Mouse (Mus musculus) olfactory bulb, adult 2 months (tissue): ENCODE measurements at regions not wholly inside any gene's neighbourhood (a gene's known extent, or its start where the extent isn't known, plus 50 kb on each side); places are given as distances from the start of the nearest gene placed in this dataset.

ENCODE experiments used
- H3K27ac ChIP-seq: fragments of 200-500 bp; 2 replicates; pipeline ENCODE4 v1.5.1; 2012; ENCODE audit warnings: low read depth, low read length; ENCODE audit not compliant: insufficient read depth
- H3K4me1 ChIP-seq: fragments of 200-500 bp; 2 replicates; pipeline ENCODE4 v1.6.1; 2012; ENCODE audit warnings: low read length; ENCODE audit not compliant: control insufficient read depth, insufficient read depth
- H3K4me3 ChIP-seq: fragments of 200-500 bp; 2 replicates; pipeline ENCODE4 v1.5.1; 2012; ENCODE audit warnings: mild to moderate bottlenecking, low read depth, low read length, moderate library complexity; ENCODE audit not compliant: insufficient read depth
- CTCF ChIP-seq: fragments of 200-500 bp; IDR thresholded peaks from 2 replicates; pipeline ENCODE4 v1.5.1; 2012; ENCODE audit warnings: low read depth, mild to moderate bottlenecking, low read length, moderate library complexity; ENCODE audit not compliant: insufficient read depth
- POLR2A ChIP-seq: fragments of 200-500 bp; IDR thresholded peaks from 2 replicates; pipeline ENCODE4 v1.6.1; 2012; ENCODE audit warnings: mild to moderate bottlenecking, low read depth, low read length, moderate library complexity; ENCODE audit not compliant: insufficient read depth
- WGBS: fragments of 180-500 bp; shearing (Covaris S2); methylation state at CpG from one replicate; pipeline ENCODE4 v1.1.7; 2018; 5-methylcytosine and 5-hydroxymethylcytosine counted together

DNA sequence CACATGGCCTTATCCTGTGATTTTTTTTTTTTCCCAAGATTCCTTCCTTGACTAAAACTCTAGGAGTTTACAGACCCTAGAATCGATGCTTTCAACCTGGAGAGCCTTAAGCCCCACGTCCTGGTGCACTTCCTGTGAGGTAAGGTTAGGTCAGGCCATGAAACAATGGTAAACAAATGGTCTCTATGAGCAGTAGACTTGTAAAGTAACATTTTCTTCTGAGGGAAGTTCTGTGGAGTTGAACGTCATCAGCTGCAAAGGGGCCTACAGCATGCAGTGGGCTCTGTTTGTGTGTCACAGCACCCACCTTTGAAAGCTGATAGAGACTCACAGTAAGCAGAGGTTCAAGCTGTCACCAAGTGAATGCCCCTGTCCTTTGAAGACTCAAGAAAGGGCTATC lies 87.3 kb upstream of the Eomes start:
- Histone ChIP-seq H3K4me3 (no peak overlapping the region), H3K27ac (no peak overlapping the region), H3K4me1 (peaks cover 8% of the 10 kb centered on the region)
- no peak for TF ChIP-seq CTCF
- TF ChIP-seq POLR2A: no peak
- 82% methylated on average over 3 of the region's 3 CpGs for WGBS

- 80% methylated on average over 7 of the region's 7 CpGs for WGBS
- H3K27ac ChIP-seq: no peak overlapping the region
- H3K4me1 ChIP-seq: peaks cover 8% of the 10 kb centered on the region
- no peak overlapping the region for H3K4me3 ChIP-seq
- TF ChIP-seq CTCF (no peak), POLR2A (no peak)
Observed at GRCm38 (mm10) chr9:118391715-118392114, 86.3 kb upstream of the Eomes start.

DNA sequence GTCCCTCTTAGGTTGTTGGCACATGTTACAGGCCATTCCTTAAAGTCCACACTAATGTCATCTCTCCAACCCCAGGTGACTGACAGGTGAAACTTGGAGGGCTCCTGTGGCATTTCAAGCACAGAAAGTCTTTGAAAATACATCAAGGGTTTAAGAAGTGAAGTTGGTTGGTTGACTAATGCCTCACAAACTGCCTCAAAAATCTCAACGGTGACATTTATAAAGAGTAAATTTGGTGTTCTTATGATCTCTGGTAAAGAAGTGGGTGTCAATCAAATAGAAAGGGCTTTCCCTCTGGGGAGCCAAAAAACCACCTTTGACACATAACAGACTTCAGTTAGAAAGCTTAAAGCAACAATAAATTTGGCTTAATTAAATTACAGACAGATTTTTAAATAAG lies 85.2 kb upstream of the Eomes start:
- 83% methylated on average over 1 of the region's 1 CpGs for whole genome bisulfite sequencing
- Histone ChIP-seq H3K27ac (no peak overlapping the region), H3K4me3 (no peak overlapping the region), H3K4me1 (peaks cover 8% of the 10 kb centered on the region)
- no peak for TF ChIP-seq POLR2A

DNA sequence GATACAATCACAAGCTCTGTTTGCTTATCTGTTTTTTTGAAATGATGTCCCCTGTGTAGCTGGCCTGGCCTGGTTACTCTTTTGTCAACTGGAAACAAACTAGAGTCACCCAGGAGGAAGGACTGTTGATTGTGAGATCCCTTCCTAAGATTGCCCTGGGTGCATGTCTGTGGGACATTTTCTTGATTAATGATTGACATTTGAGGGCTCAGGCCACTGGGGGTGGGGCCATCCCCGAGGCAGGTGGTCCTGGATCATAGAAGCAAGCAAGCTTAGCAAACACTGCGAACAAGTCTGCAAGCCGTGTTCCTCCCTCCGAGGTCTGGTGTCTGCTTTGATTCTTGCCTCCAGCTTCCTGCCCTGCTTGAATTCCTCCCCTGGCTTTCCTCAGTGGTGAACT lies 84.4 kb upstream of the Eomes start:
- TF ChIP-seq POLR2A (no peak), CTCF (no peak)
- WGBS: 74% methylated on average over 4 of the region's 4 CpGs
- no peak overlapping the region for H3K27ac ChIP-seq
- peaks cover 8% of the 10 kb centered on the region for H3K4me1 ChIP-seq
- H3K4me3 ChIP-seq: no peak overlapping the region

DNA sequence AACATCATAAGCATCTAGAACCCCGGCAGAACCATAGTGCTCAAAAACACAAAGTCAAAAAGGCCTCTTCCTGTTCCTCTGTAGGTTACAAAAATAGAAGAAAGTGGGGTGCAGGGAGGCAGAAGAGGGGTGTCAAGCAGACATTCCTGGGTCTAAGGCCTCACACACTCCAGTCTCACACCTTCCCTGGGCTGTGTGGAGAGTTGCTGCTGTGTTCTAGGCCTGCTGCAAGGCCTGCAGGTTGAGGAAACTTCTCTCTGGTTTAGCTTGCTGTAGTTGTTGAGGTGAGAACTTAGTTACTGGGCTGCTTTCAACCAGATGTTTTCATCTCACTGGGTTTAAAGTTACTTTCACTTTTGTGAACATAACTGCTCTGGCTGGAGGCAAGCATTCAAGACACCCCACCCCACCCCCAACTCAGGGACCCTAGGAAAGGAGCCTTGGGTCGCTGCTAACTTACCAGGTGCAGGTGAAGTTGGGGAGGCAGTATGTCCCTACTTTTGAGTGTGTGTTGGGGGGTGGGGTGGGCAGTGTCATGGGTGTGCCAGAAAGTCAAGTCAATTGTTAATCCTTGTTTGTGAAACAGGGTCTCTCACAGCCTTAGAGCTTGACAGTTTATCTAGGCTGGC lies 81.5 kb upstream of the Eomes start:
- no peak for TF ChIP-seq CTCF
- no peak for TF ChIP-seq POLR2A
- Histone ChIP-seq H3K4me3 (no peak overlapping the region), H3K27ac (no peak overlapping the region), H3K4me1 (no peaks in the 10 kb centered on the region)
- WGBS: 75% methylated on average over 2 of the region's 2 CpGs

DNA sequence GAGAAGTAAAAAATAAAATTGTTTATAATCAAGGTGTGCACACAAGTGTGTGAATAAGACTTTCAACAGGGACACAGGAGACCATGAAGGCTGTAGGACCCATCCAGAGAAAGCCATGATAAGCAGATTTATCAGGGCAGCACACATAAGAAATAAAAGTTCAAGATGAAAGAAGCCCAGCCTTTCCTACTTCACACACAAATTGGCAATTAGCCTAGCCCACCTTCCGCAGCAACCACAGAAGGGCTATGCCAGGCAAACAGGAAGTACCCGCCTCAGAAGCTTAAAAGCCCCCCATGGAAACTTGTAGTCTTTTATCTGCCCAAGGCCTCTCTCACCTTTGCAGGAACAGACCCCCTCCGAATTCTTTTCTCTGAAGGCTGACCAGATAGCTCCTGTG lies 77.5 kb upstream of the Eomes start:
- Histone ChIP-seq H3K4me1 (no peaks in the 10 kb centered on the region), H3K4me3 (no peak overlapping the region), H3K27ac (no peak overlapping the region)
- no peak for TF ChIP-seq POLR2A
- no peak for TF ChIP-seq CTCF
- 88% methylated on average over 3 of the region's 3 CpGs for WGBS

DNA sequence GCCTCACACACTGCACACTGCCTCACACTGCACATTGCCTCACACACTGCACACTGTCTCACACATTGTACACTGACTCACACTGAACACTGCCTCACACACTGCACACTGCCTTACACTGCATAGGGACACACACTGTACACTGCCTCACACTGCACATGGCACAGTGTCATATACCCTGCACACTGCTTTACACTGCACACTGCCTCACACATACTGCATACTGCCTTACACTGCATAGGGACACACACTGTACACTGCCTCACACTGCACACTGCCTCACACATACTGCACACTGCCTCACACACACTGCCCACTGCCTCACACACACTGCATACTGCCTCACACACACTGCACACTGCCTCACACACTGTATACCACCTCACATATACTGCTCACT lies 76.8 kb upstream of the Eomes start:
- H3K4me1 ChIP-seq: no peaks in the 10 kb centered on the region
- no peak overlapping the region for H3K27ac ChIP-seq
- no peak for TF ChIP-seq CTCF
- TF ChIP-seq POLR2A: no peak
- no peak overlapping the region for H3K4me3 ChIP-seq

GRCm38 (mm10) chr9:118404867-118405266 lies 73.1 kb upstream of the Eomes start:
- TF ChIP-seq POLR2A (no peak), CTCF (no peak)
- H3K4me3 ChIP-seq: no peak overlapping the region
- no peaks in the 10 kb centered on the region for H3K4me1 ChIP-seq
- no peak overlapping the region for H3K27ac ChIP-seq
- 72% methylated on average over 6 of the region's 6 CpGs for WGBS

GRCm38 (mm10) chr9:118405926-118406518 lies 72.0 kb upstream of the Eomes start:
- 74% methylated on average over 9 of the region's 9 CpGs for WGBS
- H3K4me3 ChIP-seq: no peak overlapping the region
- no peak for TF ChIP-seq POLR2A
- no peak for TF ChIP-seq CTCF
- H3K4me1 ChIP-seq: no peaks in the 10 kb centered on the region
- H3K27ac ChIP-seq: no peak overlapping the region
